8 mouse cellular contexts compared by ENCODE assay signal in genomic region chr7:19342481-19343027, GRCm38 (mm10). TPM values are rescaled to one million over a fixed set of nuclear protein-coding genes. Genes with fewer than 3 reads are reported as not detected.
DNase-seq lines count a peak whose midpoint lies in the region; ATAC-seq and TF ChIP-seq lines count a peak whose summit lies in the region.

No protein-coding gene starts in this region.

- H3K9me3 ChIP-seq in embryonic facial prominence, embryonic 10.5 days, result no peaks in the 10 kb centered on the region
- no peaks in the 10 kb centered on the region for H3K9me3 ChIP-seq in midbrain, embryonic 11.5 days (ENCODE audit: control insufficient read depth, low read length)

- ATAC-seq in midbrain, embryonic 11.5 days (ENCODE audit: low FRiP score), result no peak
- ATAC-seq in megakaryocyte-erythroid progenitor cell, adult 5-6 weeks (replicated peaks; ENCODE audit: low FRiP score, low TSS enrichment, poor library complexity, severe bottlenecking), result no peak

- peaks cover 19% of the 10 kb centered on the region for H3K27me3 ChIP-seq in embryonic facial prominence, embryonic 10.5 days (replicated peaks; ENCODE audit: low read depth, poor library complexity, severe bottlenecking)
- H3K27me3 ChIP-seq in midbrain, embryonic 11.5 days (ENCODE audit: control insufficient read depth, insufficient read depth, low read length), result peaks cover 4% of the 10 kb centered on the region; the same call in 1 of the 2 replicates
- peaks cover 8% of the 10 kb centered on the region for H3K27me3 ChIP-seq in small intestine, adult 2 months (ENCODE audit: control insufficient read depth, insufficient read depth, low read length)

- H3K36me3 ChIP-seq in embryonic facial prominence, embryonic 10.5 days (replicated peaks), result peaks cover 5% of the 10 kb centered on the region
- H3K36me3 ChIP-seq in midbrain, embryonic 11.5 days (ENCODE audit: control insufficient read depth, insufficient read depth, low read length), result no peaks in the 10 kb centered on the region
- no peaks in the 10 kb centered on the region for H3K36me3 ChIP-seq in small intestine, adult 2 months (ENCODE audit: control insufficient read depth, insufficient read depth, low read length)

- peak overlapping the region; percentile 90 for H3K4me2 ChIP-seq in midbrain, embryonic 11.5 days

- peak overlapping the region; percentile 68 for H3K4me3 ChIP-seq in embryonic facial prominence, embryonic 10.5 days
- H3K4me3 ChIP-seq in midbrain, embryonic 11.5 days (ENCODE audit: low read depth, low read length), result peak overlapping the region; percentile 48
- H3K4me3 ChIP-seq in small intestine, adult 2 months (ENCODE audit: low read depth, low read length), result peak overlapping the region; percentile 49

- H3K4me1 ChIP-seq in embryonic facial prominence, embryonic 10.5 days, result peaks cover 46% of the 10 kb centered on the region
- H3K4me1 ChIP-seq in midbrain, embryonic 11.5 days (ENCODE audit: control insufficient read depth, insufficient read depth, low read length), result peaks cover 17% of the 10 kb centered on the region
- peaks cover 14% of the 10 kb centered on the region for H3K4me1 ChIP-seq in small intestine, adult 2 months (ENCODE audit: control insufficient read depth, insufficient read depth, insufficient read length, low read length)

- H3K27ac ChIP-seq in embryonic facial prominence, embryonic 10.5 days (replicated peaks), result 0 out of 2 replicates have a peak overlapping the region, but pooled peaks have one; percentile 57
- no peak overlapping the region for H3K27ac ChIP-seq in midbrain, embryonic 11.5 days (ENCODE audit: low read depth, low read length)
- H3K27ac ChIP-seq in small intestine, adult 2 months (ENCODE audit: insufficient read depth, low read depth, low read length), result no peak overlapping the region

- intact Hi-C loops in left cerebral cortex, postnatal 4 days (cut with DNase I), result loop anchor here (2.0 kb wide), 1 partner anchor 42 kb away; no protein-coding TSS in a partner anchor

- TF ChIP-seq POLR2A in small intestine, adult 2 months (IDR thresholded peaks at IDR 0.05; ENCODE audit: low read depth, low read length), result no peak

- peak; percentile 83 for DNase-seq in adrenal gland, postnatal 25 days
- peak; percentile 89 for DNase-seq in embryonic facial prominence, embryonic 10.5 days (ENCODE audit: low spot score)
- peak; percentile 98 for DNase-seq in heart, adult 11 months
- peak; percentile 92 for DNase-seq in kidney, adult 18-20 months
- DNase-seq in left cerebral cortex, postnatal 4 days, result peak; percentile 86
- peak; percentile 99 for DNase-seq in midbrain, embryonic 11.5 days (ENCODE audit: low spot score, missing footprints)

- peak overlapping the region; percentile 61; the same call in 1 of the 2 replicates for H3K9ac ChIP-seq in midbrain, embryonic 11.5 days (ENCODE audit: low read length)

- peak; percentile 98 for TF ChIP-seq CTCF in small intestine, adult 2 months (IDR thresholded peaks at IDR 0.05; ENCODE audit: extremely low read depth, insufficient read length, insufficient replicate concordance, low read depth, low read length)

- under 1% methylated on average over 27 of the region's 27 CpGs for WGBS in embryonic facial prominence, embryonic 10.5 days
- under 1% methylated on average over 27 of the region's 27 CpGs for WGBS in midbrain, embryonic 11.5 days
- under 1% methylated on average over 27 of the region's 27 CpGs for WGBS in small intestine, adult 2 months

RNA-seq across cellular contexts. Expression of gene Ercc1, which starts 2.0 kb away (rescaled TPM):
- 44.5 and 45.8 TPM in 2 replicates for total RNA-seq in adrenal gland, postnatal 25 days (2021)
- 102 and 107 TPM in 2 replicates for polyA plus RNA-seq in embryonic facial prominence, embryonic 10.5 days (2016; fragmentation: Nextera tagmentation; extraction: Ambion mirVana)
- total RNA-seq in left cerebral cortex, postnatal 4 days (2021), result 10 to 100 TPM; 60.1 to 70.9 TPM
- polyA plus RNA-seq in midbrain, embryonic 11.5 days (2014; fragmentation: Nextera tagmentation; extraction: Ambion mirVana), result 111 and 118 TPM in 2 replicates
- polyA plus RNA-seq in small intestine, adult 2 months (2012; rRNA removed), result 9.3 and 17.5 TPM in 2 replicates
- total RNA-seq in megakaryocyte-erythroid progenitor cell, adult 5-6 weeks (2014; fragmentation: Nextera tagmentation), result 31.3 and 51.5 TPM in 2 replicates
- 19.8 and 23.8 TPM in 2 replicates for total RNA-seq in megakaryocyte-erythroid progenitor cell, adult 5-6 weeks (2017)

RNA-seq across cellular contexts. Expression of gene Cd3eap, which starts 16.7 kb away (rescaled TPM):
- 13.4 and 13.5 TPM in 2 replicates for total RNA-seq in adrenal gland, postnatal 25 days (2021)
- polyA plus RNA-seq in embryonic facial prominence, embryonic 10.5 days (2016; fragmentation: Nextera tagmentation; extraction: Ambion mirVana), result 26.8 and 28.9 TPM in 2 replicates
- total RNA-seq in left cerebral cortex, postnatal 4 days (2021), result 10 to 100 TPM; 15.9 to 18.7 TPM
- polyA plus RNA-seq in midbrain, embryonic 11.5 days (2014; fragmentation: Nextera tagmentation; extraction: Ambion mirVana), result 15.1 and 15.4 TPM in 2 replicates
- 2.0 and 2.5 TPM in 2 replicates for polyA plus RNA-seq in small intestine, adult 2 months (2012; rRNA removed)
- 17.2 and 36.6 TPM in 2 replicates for total RNA-seq in megakaryocyte-erythroid progenitor cell, adult 5-6 weeks (2014; fragmentation: Nextera tagmentation)
- 34.9 and 47.7 TPM in 2 replicates for total RNA-seq in megakaryocyte-erythroid progenitor cell, adult 5-6 weeks (2017)

RNA-seq across cellular contexts. Expression of gene Ppp1r13l, which starts 17.0 kb away (rescaled TPM):
- total RNA-seq in adrenal gland, postnatal 25 days (2021), result 6.7 and 9.3 TPM in 2 replicates
- 6.9 and 7.1 TPM in 2 replicates for polyA plus RNA-seq in embryonic facial prominence, embryonic 10.5 days (2016; fragmentation: Nextera tagmentation; extraction: Ambion mirVana)
- total RNA-seq in left cerebral cortex, postnatal 4 days (2021), result 1 to 10 TPM; 6.0 to 6.4 TPM
- polyA plus RNA-seq in midbrain, embryonic 11.5 days (2014; fragmentation: Nextera tagmentation; extraction: Ambion mirVana), result 3.0 and 3.2 TPM in 2 replicates
- 6.2 and 10.4 TPM in 2 replicates for polyA plus RNA-seq in small intestine, adult 2 months (2012; rRNA removed)
- total RNA-seq in megakaryocyte-erythroid progenitor cell, adult 5-6 weeks (2014; fragmentation: Nextera tagmentation), result 4.3 and 6.5 TPM in 2 replicates
- total RNA-seq in megakaryocyte-erythroid progenitor cell, adult 5-6 weeks (2017), result 0.30 TPM in 1 of 2 replicates, not detected in the other

RNA-seq across cellular contexts. Expression of gene Fosb, which starts 32.7 kb away (rescaled TPM):
- 1.0 and 1.3 TPM in 2 replicates for total RNA-seq in adrenal gland, postnatal 25 days (2021)
- polyA plus RNA-seq in embryonic facial prominence, embryonic 10.5 days (2016; fragmentation: Nextera tagmentation; extraction: Ambion mirVana), result 0.09 TPM in 1 of 2 replicates, not detected in the other
- total RNA-seq in left cerebral cortex, postnatal 4 days (2021), result 1 to 10 TPM; 1.2 to 1.3 TPM
- 0.04 TPM in 1 of 2 replicates, not detected in the other for polyA plus RNA-seq in midbrain, embryonic 11.5 days (2014; fragmentation: Nextera tagmentation; extraction: Ambion mirVana)
- polyA plus RNA-seq in small intestine, adult 2 months (2012; rRNA removed), result 1.7 and 16.7 TPM in 2 replicates
- 4.2 and 4.8 TPM in 2 replicates for total RNA-seq in megakaryocyte-erythroid progenitor cell, adult 5-6 weeks (2014; fragmentation: Nextera tagmentation)
- total RNA-seq in megakaryocyte-erythroid progenitor cell, adult 5-6 weeks (2017), result 52.4 and 77.0 TPM in 2 replicates

RNA-seq across cellular contexts. Expression of gene Ercc2, which starts 39.3 kb away (rescaled TPM):
- total RNA-seq in adrenal gland, postnatal 25 days (2021), result 34.8 and 42.9 TPM in 2 replicates
- 28.1 and 28.8 TPM in 2 replicates for polyA plus RNA-seq in embryonic facial prominence, embryonic 10.5 days (2016; fragmentation: Nextera tagmentation; extraction: Ambion mirVana)
- 10 to 100 TPM; 46.1 to 62.8 TPM for total RNA-seq in left cerebral cortex, postnatal 4 days (2021)
- 10.3 and 10.9 TPM in 2 replicates for polyA plus RNA-seq in midbrain, embryonic 11.5 days (2014; fragmentation: Nextera tagmentation; extraction: Ambion mirVana)
- 21.0 and 31.2 TPM in 2 replicates for polyA plus RNA-seq in small intestine, adult 2 months (2012; rRNA removed)
- total RNA-seq in megakaryocyte-erythroid progenitor cell, adult 5-6 weeks (2014; fragmentation: Nextera tagmentation), result 27.7 and 39.0 TPM in 2 replicates
- 18.7 and 21.2 TPM in 2 replicates for total RNA-seq in megakaryocyte-erythroid progenitor cell, adult 5-6 weeks (2017)
